Mouse (Mus musculus) lung, embryonic 14.5 days (tissue): ENCODE measurements around the gene Zranb1. TPM values are rescaled to one million over a fixed set of nuclear protein-coding genes. Genes with fewer than 3 reads are reported as not detected.

Experiments used
- ATAC-seq: fragments of 200-750 bp; cut with Nextera tagmentation; 2 replicates; pipeline ENCODE4 v1.8.0; 2017; ENCODE audit warnings: mild to moderate bottlenecking, moderate TSS enrichment, moderate library complexity; ENCODE audit not compliant: insufficient read depth
- DNase-seq: peaks from one replicate; pipeline ENCODE4 v3.0.0-alpha.2; 2015
- H3K27ac ChIP-seq: fragments of 300-500 bp; sonication (generic); 2 replicates; pipeline ENCODE4 v1.5.1; 2014; ENCODE audit warnings: low read depth, mild to moderate bottlenecking, moderate library complexity
- H3K27me3 ChIP-seq: fragments of 300-500 bp; sonication (generic); 2 replicates; pipeline ENCODE4 v1.6.1; 2014; ENCODE audit warnings: low read length, control low read depth; ENCODE audit not compliant: insufficient read depth
- H3K36me3 ChIP-seq: fragments of 300-500 bp; sonication (generic); 2 replicates; pipeline ENCODE4 v1.6.1; 2014; ENCODE audit warnings: control low read depth; ENCODE audit not compliant: insufficient read depth
- H3K4me1 ChIP-seq: fragments of 300-500 bp; sonication (generic); 2 replicates; pipeline ENCODE4 v1.6.1; 2014; ENCODE audit warnings: antibody characterized with exemption, control low read depth; ENCODE audit not compliant: insufficient read depth
- H3K4me2 ChIP-seq: fragments of 300-500 bp; sonication (generic); 2 replicates; pipeline ENCODE4 v1.6.1; 2014; ENCODE audit warnings: mild to moderate bottlenecking
- H3K4me3 ChIP-seq: fragments of 300-500 bp; sonication (generic); 2 replicates; pipeline ENCODE4 v1.5.1; 2014; ENCODE audit warnings: low read depth, low read length
- H3K9ac ChIP-seq: fragments of 300-500 bp; sonication (generic); 2 replicates; pipeline ENCODE4 v1.6.1; 2014
- H3K9me3 ChIP-seq: fragments of 300-500 bp; sonication (generic); 2 replicates; pipeline ENCODE4 v1.6.1; 2016; ENCODE audit warnings: low read depth, low read length, control low read depth
- CTCF ChIP-seq: IDR thresholded peaks from 2 replicates; pipeline ENCODE4 v1.5.1; 2016; ENCODE audit warnings: antibody characterized with exemption, low read depth
- WGBS: fragments of 180-500 bp; shearing (Covaris S2); extraction: QIAGEN DNeasy Blood & Tissue Kit; methylation state at CpG from one replicate; pipeline ENCODE4 v1.1.7; 2014; 5-methylcytosine and 5-hydroxymethylcytosine counted together
- polyA plus RNA-seq: library from polyadenylated mRNA; unstranded; fragments of >200 nt; fragmentation: Nextera tagmentation; extraction: Ambion mirVana; gene quantifications from 2 replicates; pipeline ENCODE4 v1.2.1, GENCODE M21; 2014

Zranb1 gene
- polyA plus RNA-seq, 1 experiment from 2014 or later = 15.5 TPM

DNA sequence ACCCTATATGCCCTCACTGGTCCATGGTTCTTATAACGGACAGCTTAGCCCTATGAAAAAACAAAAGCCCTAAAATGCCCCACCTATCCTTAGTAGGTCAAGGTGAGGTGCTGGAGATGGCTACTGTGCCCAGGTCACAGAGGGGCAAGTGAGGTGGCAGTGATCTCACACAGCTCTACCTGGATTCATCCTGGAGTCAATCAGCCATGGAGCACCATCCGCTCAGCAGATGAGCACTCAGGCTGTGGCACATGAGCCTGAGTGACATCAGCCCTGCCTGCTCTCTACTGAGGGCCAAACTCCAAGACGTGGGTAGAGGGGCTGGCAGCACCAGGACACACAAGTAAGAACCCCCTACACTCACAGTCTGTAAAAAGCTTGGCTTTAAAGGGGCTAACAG, 70.4 kb downstream of the Zranb1 start:
- ATAC-seq (no peak), DNase-seq (no peak)
- Histone ChIP-seq H3K27me3 (no peaks in the 10 kb centered on the region), H3K9ac (no peak overlapping the region), H3K4me1 (no peaks in the 10 kb centered on the region), H3K4me3 (no peak overlapping the region), H3K4me2 (no peak overlapping the region), H3K27ac (no peak overlapping the region), H3K36me3 (peaks cover 56% of the 10 kb centered on the region), H3K9me3 (no peaks in the 10 kb centered on the region)
- WGBS = 80% methylated on average over 3 of the region's 3 CpGs
- no peak for TF ChIP-seq CTCF

DNA sequence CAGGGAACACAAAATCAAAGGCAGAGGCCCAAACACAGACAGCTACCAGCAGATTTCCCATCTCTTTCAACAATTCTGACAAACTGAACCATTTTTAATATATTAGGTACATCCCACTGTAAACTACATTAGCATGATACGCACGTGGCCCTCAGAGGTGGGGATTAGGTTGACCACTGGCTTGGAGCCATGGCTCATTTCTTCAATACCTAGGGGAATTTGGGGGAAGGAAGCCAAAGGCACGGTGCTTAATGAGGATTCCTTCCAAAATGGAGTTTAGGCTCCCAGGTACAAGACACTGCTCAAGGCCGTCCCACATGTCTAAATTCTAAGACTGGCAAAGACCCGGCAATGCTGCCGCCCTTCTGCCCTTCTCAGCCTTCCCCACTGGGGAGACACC, 71.3 kb downstream of the Zranb1 start:
- ATAC-seq (no peak), DNase-seq (no peak)
- WGBS = 80% methylated on average over 6 of the region's 6 CpGs
- no peak overlapping the region for H3K27ac ChIP-seq
- H3K27me3 ChIP-seq = no peaks in the 10 kb centered on the region
- TF ChIP-seq CTCF = no peak
- H3K36me3 ChIP-seq = peaks cover 48% of the 10 kb centered on the region
- H3K4me2 ChIP-seq = no peak overlapping the region
- no peak overlapping the region for H3K9ac ChIP-seq
- H3K4me1 ChIP-seq = no peaks in the 10 kb centered on the region
- H3K4me3 ChIP-seq = no peak overlapping the region
- no peaks in the 10 kb centered on the region for H3K9me3 ChIP-seq

DNA sequence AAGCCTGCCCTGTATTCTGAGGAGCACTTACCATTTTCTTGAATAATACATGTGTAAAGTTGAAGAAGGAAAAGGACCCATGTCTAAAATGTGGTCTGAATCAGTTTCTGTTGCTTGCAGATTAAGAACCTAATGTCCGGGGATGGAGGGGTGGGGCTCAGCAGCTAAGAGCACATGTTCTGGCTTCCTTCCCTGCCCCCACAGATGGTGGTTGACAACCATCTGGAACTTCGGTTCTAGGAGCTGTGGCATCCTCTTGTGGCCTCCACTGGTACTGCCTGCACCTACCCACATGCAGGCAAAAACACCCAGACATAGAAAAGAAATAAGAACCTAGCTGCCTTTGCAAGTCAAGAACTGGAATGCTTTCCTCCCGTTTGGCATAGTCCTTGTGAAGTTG, 72.5 kb downstream of the Zranb1 start:
- Histone ChIP-seq H3K27ac (no peak overlapping the region), H3K27me3 (no peaks in the 10 kb centered on the region), H3K4me3 (no peak overlapping the region), H3K9ac (no peak overlapping the region), H3K4me2 (no peak overlapping the region), H3K36me3 (peaks cover 39% of the 10 kb centered on the region), H3K9me3 (no peaks in the 10 kb centered on the region), H3K4me1 (no peaks in the 10 kb centered on the region)
- peak; percentile 85 for DNase-seq
- 16% methylated on average over 3 of the region's 3 CpGs for WGBS
- peak; percentile 91 for TF ChIP-seq CTCF
- no peak for ATAC-seq

DNA sequence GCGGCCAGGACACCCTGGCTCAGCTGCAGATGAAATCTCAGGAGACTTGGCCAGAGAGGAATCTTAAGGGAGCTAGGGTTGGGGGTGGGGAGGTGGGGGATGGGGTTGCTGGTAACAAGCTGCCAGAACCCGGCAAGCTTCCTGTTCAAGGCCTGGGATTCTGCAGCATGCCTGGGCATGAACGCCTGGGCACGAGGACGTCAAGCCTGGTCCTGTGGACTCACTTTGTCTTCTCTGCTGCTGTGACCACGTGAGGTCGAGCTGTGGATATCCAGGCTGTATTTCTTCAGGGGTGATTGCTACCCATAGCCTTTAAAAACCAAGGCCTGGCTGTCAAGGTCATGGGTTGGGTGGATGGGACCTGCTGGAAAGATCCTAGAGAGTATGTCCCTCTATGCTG, 74.8 kb downstream of the Zranb1 start:
- TF ChIP-seq CTCF = no peak
- H3K27ac ChIP-seq = no peak overlapping the region
- H3K9ac ChIP-seq = no peak overlapping the region
- no peak overlapping the region for H3K4me3 ChIP-seq
- 0 out of 2 replicates have a peak, but pooled peaks cover under 1% of the 10 kb centered on the region for H3K4me1 ChIP-seq
- DNase-seq (no peak), ATAC-seq (no peak)
- no peak overlapping the region for H3K4me2 ChIP-seq
- no peaks in the 10 kb centered on the region for H3K9me3 ChIP-seq
- no peaks in the 10 kb centered on the region for H3K27me3 ChIP-seq
- WGBS = 76% methylated on average over 7 of the region's 7 CpGs
- H3K36me3 ChIP-seq = peaks cover 33% of the 10 kb centered on the region

DNA sequence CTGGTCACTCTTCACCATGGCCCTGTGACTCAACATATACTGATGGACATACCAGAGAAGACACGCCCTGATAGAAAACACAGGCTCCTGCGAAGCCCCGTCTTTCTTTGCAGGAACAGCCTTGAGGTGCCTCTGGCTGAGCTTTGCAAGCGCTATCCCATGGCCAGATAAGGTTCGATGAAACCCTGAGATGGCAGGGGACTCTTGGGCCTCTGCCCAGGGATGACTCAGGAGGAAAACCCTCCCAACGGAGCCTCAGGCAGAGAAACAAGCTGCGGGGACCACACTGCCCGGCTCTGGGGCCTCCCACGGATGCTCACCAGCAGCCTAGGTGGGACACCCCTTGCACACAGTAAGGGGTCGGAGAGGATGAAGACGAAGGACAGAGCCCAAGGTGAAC, 76.4 kb downstream of the Zranb1 start:
- Histone ChIP-seq H3K27me3 (no peaks in the 10 kb centered on the region), H3K36me3 (peaks cover 25% of the 10 kb centered on the region; the same call in 1 of the 2 replicates), H3K4me3 (no peak overlapping the region), H3K4me1 (peaks cover 12% of the 10 kb centered on the region; the same call in 1 of the 2 replicates), H3K27ac (no peak overlapping the region), H3K9me3 (no peaks in the 10 kb centered on the region), H3K4me2 (no peak overlapping the region), H3K9ac (no peak overlapping the region)
- ATAC-seq (no peak; the same call in 1 of the 2 replicates), DNase-seq (peak; percentile 56)
- WGBS = 58% methylated on average over 11 of the region's 11 CpGs
- no peak for TF ChIP-seq CTCF

DNA sequence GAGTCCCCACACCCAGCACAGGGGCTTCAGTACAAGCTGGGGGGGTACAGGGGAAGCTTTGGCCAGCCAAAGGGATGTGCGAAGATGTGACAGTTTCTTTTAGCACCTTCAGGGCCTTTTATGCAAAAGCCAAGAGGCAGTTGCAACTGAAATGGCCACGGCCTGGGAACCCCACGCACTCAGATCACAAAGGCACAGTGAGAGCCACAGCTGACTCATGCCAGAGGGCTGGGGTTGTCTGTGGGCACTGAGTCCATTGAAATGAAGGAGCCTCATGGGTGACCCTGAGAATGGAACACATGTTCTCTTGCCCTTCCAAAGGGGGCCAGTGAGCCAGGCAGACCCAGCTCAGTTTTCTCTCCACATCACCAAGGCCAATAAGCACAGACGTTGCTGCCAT, 77.7 kb downstream of the Zranb1 start:
- Histone ChIP-seq H3K9ac (no peak overlapping the region), H3K36me3 (peaks cover 30% of the 10 kb centered on the region; the same call in 1 of the 2 replicates), H3K9me3 (no peaks in the 10 kb centered on the region), H3K4me2 (no peak overlapping the region), H3K27me3 (no peaks in the 10 kb centered on the region), H3K27ac (no peak overlapping the region), H3K4me1 (peaks cover 16% of the 10 kb centered on the region; the same call in 1 of the 2 replicates), H3K4me3 (no peak overlapping the region)
- TF ChIP-seq CTCF = no peak
- 89% methylated on average over 4 of the region's 4 CpGs for WGBS
- DNase-seq = no peak
- ATAC-seq = no peak

DNA sequence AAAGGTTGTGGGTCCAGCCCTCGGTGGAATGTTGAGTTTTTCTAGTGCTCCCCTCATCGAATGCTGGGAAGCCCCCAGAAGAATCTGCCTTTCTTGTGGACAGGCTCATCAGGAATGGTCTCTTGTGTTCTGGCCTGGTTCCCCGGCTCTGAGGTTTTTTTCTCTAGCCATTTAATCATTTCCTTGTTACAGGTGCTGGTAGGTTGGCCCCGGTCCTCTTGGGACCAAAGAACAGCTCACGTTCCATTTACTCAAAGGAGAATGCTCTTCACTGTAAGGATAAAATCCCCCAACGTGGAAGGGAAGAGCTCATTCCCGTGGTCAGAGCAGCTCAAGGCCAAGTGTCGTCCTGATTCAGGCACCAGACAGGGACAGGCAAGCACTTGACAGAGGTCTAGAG, 78.7 kb downstream of the Zranb1 start:
- Histone ChIP-seq H3K4me3 (no peak overlapping the region), H3K36me3 (peaks cover 40% of the 10 kb centered on the region), H3K9ac (no peak overlapping the region), H3K9me3 (no peaks in the 10 kb centered on the region), H3K27ac (no peak overlapping the region), H3K4me1 (peaks cover 16% of the 10 kb centered on the region; the same call in 1 of the 2 replicates), H3K27me3 (no peaks in the 10 kb centered on the region), H3K4me2 (no peak overlapping the region)
- no peak for TF ChIP-seq CTCF
- no peak for ATAC-seq
- no peak for DNase-seq
- 77% methylated on average over 8 of the region's 8 CpGs for WGBS

DNA sequence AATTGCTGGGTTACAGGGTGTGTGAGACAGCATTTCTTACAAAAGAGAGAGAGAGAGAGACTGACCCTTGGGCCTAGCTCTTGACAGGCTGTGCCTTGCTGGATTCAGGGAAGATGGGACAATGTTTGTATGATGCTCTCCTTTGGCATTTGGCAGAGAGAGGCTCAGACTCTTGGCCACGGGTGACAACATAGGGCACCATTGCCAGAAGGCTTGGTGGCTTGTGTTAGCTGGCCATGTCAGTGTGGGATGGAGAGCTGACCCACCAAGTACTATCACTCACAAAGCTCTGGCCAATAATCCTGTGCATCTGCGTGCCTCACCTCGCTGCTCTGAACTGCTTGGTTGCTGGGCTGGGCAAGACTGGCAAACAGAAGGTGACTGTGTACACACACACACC, 79.5 kb downstream of the Zranb1 start:
- Histone ChIP-seq H3K36me3 (peaks cover 34% of the 10 kb centered on the region), H3K9ac (no peak overlapping the region), H3K27ac (peak overlapping the region; percentile 33; the same call in 1 of the 2 replicates), H3K27me3 (no peaks in the 10 kb centered on the region), H3K9me3 (no peaks in the 10 kb centered on the region), H3K4me1 (peaks cover 19% of the 10 kb centered on the region; the same call in 1 of the 2 replicates), H3K4me2 (no peak overlapping the region), H3K4me3 (no peak overlapping the region)
- DNase-seq = no peak
- no peak for TF ChIP-seq CTCF
- 73% methylated on average over 3 of the region's 3 CpGs for WGBS
- no peak for ATAC-seq
